Mouse (Mus musculus) hindbrain, embryonic 11.5 days (tissue): ENCODE results near the gene Zfp46. TPM values are rescaled to one million over a fixed set of nuclear protein-coding genes. Genes with fewer than 3 reads are reported as not detected.

ENCODE experiments used
- ATAC-seq: fragments of 200-750 bp; cut with Nextera tagmentation; 2 replicates; pipeline ENCODE4 v1.8.0; 2017; ENCODE audit warnings: mild to moderate bottlenecking, moderate TSS enrichment, moderate library complexity; ENCODE audit not compliant: low FRiP score
- DNase-seq: peaks from one replicate; pipeline ENCODE4 v3.0.0-alpha.2; 2015; ENCODE audit warnings: low spot score
- H3K27ac ChIP-seq: fragments of 300-500 bp; sonication (generic); 2 replicates; pipeline ENCODE4 v1.5.1; 2014; ENCODE audit warnings: mild to moderate bottlenecking, low read depth, low read length
- H3K27me3 ChIP-seq: fragments of 300-500 bp; sonication (generic); 2 replicates; pipeline ENCODE4 v1.6.1; 2014; ENCODE audit warnings: mild to moderate bottlenecking, low read length, moderate library complexity, mixed read lengths; ENCODE audit not compliant: control insufficient read depth, insufficient read depth
- H3K36me3 ChIP-seq: fragments of 300-500 bp; sonication (generic); 2 replicates; pipeline ENCODE4 v1.6.1; 2014; ENCODE audit warnings: mild to moderate bottlenecking, low read length, moderate library complexity, mixed read lengths; ENCODE audit not compliant: control insufficient read depth, insufficient read depth
- H3K4me1 ChIP-seq: fragments of 300-500 bp; sonication (generic); replicated peaks from 2 replicates; pipeline ENCODE4 v1.6.1; 2014; ENCODE audit warnings: low read length, mixed read lengths; ENCODE audit not compliant: control insufficient read depth, insufficient read depth
- H3K4me2 ChIP-seq: fragments of 300-500 bp; sonication (generic); replicated peaks from 2 replicates; pipeline ENCODE4 v1.6.1; 2014; ENCODE audit warnings: mild to moderate bottlenecking, low read depth, low read length
- H3K4me3 ChIP-seq: fragments of 300-500 bp; sonication (generic); 2 replicates; pipeline ENCODE4 v1.5.1; 2014; ENCODE audit warnings: low read depth, low read length
- H3K9ac ChIP-seq: fragments of 300-500 bp; sonication (generic); 2 replicates; pipeline ENCODE4 v1.6.1; 2014; ENCODE audit warnings: low read depth, low read length
- H3K9me3 ChIP-seq: fragments of 300-500 bp; sonication (generic); 2 replicates; pipeline ENCODE4 v1.6.1; 2016; ENCODE audit warnings: low read length; ENCODE audit not compliant: control insufficient read depth
- WGBS: fragments of 180-500 bp; shearing (Covaris S2); extraction: QIAGEN DNeasy Blood & Tissue Kit; methylation state at CpG from one replicate; pipeline ENCODE4 v1.1.7; 2014; 5-methylcytosine and 5-hydroxymethylcytosine counted together
- polyA plus RNA-seq: library from polyadenylated mRNA; unstranded; fragments of >200 nt; fragmentation: Nextera tagmentation; extraction: Ambion mirVana; gene quantifications from 2 replicates; pipeline ENCODE4 v1.2.1, GENCODE M21; 2014

Zfp46 gene
- polyA plus RNA-seq, 1 experiment from 2014 or later: 26.2 TPM

GRCm38 (mm10) chr4:136245681-136246080 is 38.8 kb upstream of the Zfp46 start:
- Histone ChIP-seq H3K36me3 (no peaks in the 10 kb centered on the region), H3K4me2 (no peak overlapping the region), H3K27me3 (peaks cover 60% of the 10 kb centered on the region), H3K4me3 (no peak overlapping the region), H3K27ac (no peak overlapping the region), H3K9ac (no peak overlapping the region), H3K9me3 (no peaks in the 10 kb centered on the region), H3K4me1 (peaks cover 13% of the 10 kb centered on the region)
- DNase-seq: no peak
- WGBS: 41% methylated on average over 5 of the region's 5 CpGs
- no peak for ATAC-seq

DNA sequence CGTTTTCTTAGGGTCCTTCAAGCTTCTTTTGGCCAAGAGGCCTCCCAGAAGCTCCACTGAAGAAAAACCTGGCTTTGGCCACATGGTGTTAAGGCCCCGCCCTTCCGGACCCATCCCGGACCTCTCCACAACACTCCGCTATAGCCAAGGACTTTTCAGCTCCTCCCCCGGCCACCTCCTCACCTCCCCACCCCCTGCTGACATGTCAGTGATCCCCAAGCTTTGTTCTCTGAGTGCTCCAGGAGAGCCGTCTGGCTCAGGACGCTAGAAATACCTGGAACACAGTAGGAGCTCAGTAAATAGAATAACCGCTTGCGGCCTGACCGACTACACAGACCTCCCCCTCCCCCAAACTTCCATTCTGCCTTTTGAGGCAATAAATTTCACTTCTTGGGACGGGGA is 37.9 kb upstream of the Zfp46 start:
- H3K27me3 ChIP-seq: peaks cover 64% of the 10 kb centered on the region
- H3K9me3 ChIP-seq: no peaks in the 10 kb centered on the region
- no peak overlapping the region for H3K27ac ChIP-seq
- H3K4me2 ChIP-seq: no peak overlapping the region
- peak; percentile 50 for DNase-seq
- no peak overlapping the region for H3K4me3 ChIP-seq
- WGBS: 2% methylated on average over 12 of the region's 12 CpGs
- ATAC-seq: no peak
- H3K36me3 ChIP-seq: no peaks in the 10 kb centered on the region
- peaks cover 10% of the 10 kb centered on the region for H3K4me1 ChIP-seq
- H3K9ac ChIP-seq: no peak overlapping the region

GRCm38 (mm10) chr4:136247386-136247728 is 37.1 kb upstream of the Zfp46 start:
- Histone ChIP-seq H3K27ac (no peak overlapping the region), H3K4me3 (peak overlapping the region; percentile 38), H3K4me1 (peaks cover 10% of the 10 kb centered on the region), H3K36me3 (no peaks in the 10 kb centered on the region), H3K9me3 (no peaks in the 10 kb centered on the region), H3K4me2 (peak overlapping the region; percentile 71), H3K27me3 (peaks cover 66% of the 10 kb centered on the region), H3K9ac (no peak overlapping the region)
- no peak for ATAC-seq
- DNase-seq: peak; percentile 62
- 2% methylated on average over 14 of the region's 14 CpGs for WGBS

DNA sequence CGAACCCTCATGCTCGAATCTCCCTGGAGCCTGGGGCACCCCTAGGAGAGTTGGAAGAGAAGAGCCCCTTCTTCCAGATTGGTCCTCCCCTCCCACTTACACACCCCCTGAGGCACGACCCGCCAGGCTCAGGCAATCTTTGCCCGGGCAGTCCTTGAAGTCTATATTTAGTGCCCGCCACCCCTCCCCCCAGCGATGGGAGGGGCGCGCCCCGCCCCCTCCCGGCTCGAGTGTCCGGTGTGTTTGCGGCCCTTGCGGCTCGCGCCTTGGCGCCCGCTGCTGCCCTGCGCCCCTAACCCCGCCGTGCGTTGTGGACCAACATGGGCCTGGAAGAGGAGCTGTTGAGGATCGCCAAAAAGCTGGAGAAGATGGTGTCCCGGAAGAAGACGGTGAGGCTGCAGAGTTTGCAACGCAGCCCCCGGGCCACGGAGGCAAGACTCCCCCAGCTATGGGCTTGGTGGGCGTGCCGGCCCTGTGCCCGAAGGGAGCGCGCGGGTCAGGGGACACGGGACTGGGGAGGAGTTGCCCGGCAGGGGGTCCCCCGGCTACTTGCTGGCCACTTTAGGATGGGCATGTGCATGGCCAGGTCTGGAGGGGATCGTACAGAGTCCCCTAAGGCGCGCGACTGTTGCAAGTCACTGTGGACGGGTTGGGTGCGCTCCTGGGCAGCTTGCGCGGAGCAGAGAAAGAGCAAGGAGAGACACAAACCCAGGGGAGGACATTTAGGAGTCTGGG is 36.6 kb upstream of the Zfp46 start, which contains the start of gene Tcea3:
TSS of gene Tcea3 (plus strand) at position 1 of the 735 bp plus-strand sequence.
- H3K4me2 ChIP-seq: peak within 1 kb of the TSS; percentile 71
- ATAC-seq (no peak), DNase-seq (peak; percentile 59)
- no peaks in the 10 kb centered on the region for H3K36me3 ChIP-seq
- H3K9me3 ChIP-seq: no peaks in the 10 kb centered on the region
- H3K27ac ChIP-seq: no peak within 1 kb of the TSS
- WGBS: under 1% methylated on average over 46 of the region's 46 CpGs
- H3K9ac ChIP-seq: peak within 1 kb of the TSS; percentile 43
- peaks cover 10% of the 10 kb centered on the region for H3K4me1 ChIP-seq
- H3K4me3 ChIP-seq: peak within 1 kb of the TSS; percentile 38
- peaks cover 66% of the 10 kb centered on the region for H3K27me3 ChIP-seq

- DNase-seq (peak; percentile 44), ATAC-seq (no peak)
- peak overlapping the region; percentile 71 for H3K4me2 ChIP-seq
- H3K9me3 ChIP-seq: no peaks in the 10 kb centered on the region
- H3K4me3 ChIP-seq: peak overlapping the region; percentile 38
- peaks cover 10% of the 10 kb centered on the region for H3K4me1 ChIP-seq
- no peak overlapping the region for H3K27ac ChIP-seq
- H3K9ac ChIP-seq: peak overlapping the region; percentile 43; the same call in 1 of the 2 replicates
- 1% methylated on average over 36 of the region's 37 CpGs for WGBS
- peaks cover 66% of the 10 kb centered on the region for H3K27me3 ChIP-seq
- H3K36me3 ChIP-seq: no peaks in the 10 kb centered on the region
Observed at GRCm38 (mm10) chr4:136248464-136249331, 35.8 kb upstream of the Zfp46 start.

GRCm38 (mm10) chr4:136249332-136249647 is 35.2 kb upstream of the Zfp46 start:
- DNase-seq (peak; percentile 43), ATAC-seq (no peak)
- no peak overlapping the region for H3K4me2 ChIP-seq
- no peak overlapping the region for H3K27ac ChIP-seq
- peaks cover 10% of the 10 kb centered on the region for H3K4me1 ChIP-seq
- no peak overlapping the region for H3K9ac ChIP-seq
- H3K27me3 ChIP-seq: peaks cover 65% of the 10 kb centered on the region
- WGBS: 3% methylated on average over 11 of the region's 11 CpGs
- no peak overlapping the region; the same call in 1 of the 2 replicates for H3K4me3 ChIP-seq
- H3K9me3 ChIP-seq: no peaks in the 10 kb centered on the region
- no peaks in the 10 kb centered on the region for H3K36me3 ChIP-seq

- 49% methylated on average over 9 of the region's 9 CpGs for WGBS
- ATAC-seq: no peak
Observed at GRCm38 (mm10) chr4:136249780-136250179, 34.7 kb upstream of the Zfp46 start.

GRCm38 (mm10) chr4:136255919-136256318 is 28.6 kb upstream of the Zfp46 start:
- ATAC-seq: no peak
- H3K27me3 ChIP-seq: peaks cover 5% of the 10 kb centered on the region; the same call in 1 of the 2 replicates

More at GRCm38 (mm10) chr4:136249780-136250179, 34.7 kb upstream of the Zfp46 start:
- H3K9me3 ChIP-seq: no peaks in the 10 kb centered on the region
- H3K27me3 ChIP-seq: peaks cover 60% of the 10 kb centered on the region
- H3K36me3 ChIP-seq: no peaks in the 10 kb centered on the region
- no peak overlapping the region for H3K9ac ChIP-seq
- no peak overlapping the region for H3K4me2 ChIP-seq
- no peak overlapping the region for H3K27ac ChIP-seq
- H3K4me3 ChIP-seq: no peak overlapping the region
- DNase-seq: peak; percentile 29
- peaks cover 10% of the 10 kb centered on the region for H3K4me1 ChIP-seq

More at GRCm38 (mm10) chr4:136255919-136256318, 28.6 kb upstream of the Zfp46 start:
- WGBS: 49% methylated on average over 6 of the region's 6 CpGs
- H3K27ac ChIP-seq: no peak overlapping the region
- H3K9ac ChIP-seq: no peak overlapping the region
- H3K36me3 ChIP-seq: no peaks in the 10 kb centered on the region
- no peak overlapping the region for H3K4me3 ChIP-seq
- no peak overlapping the region for H3K4me2 ChIP-seq
- DNase-seq: no peak
- no peaks in the 10 kb centered on the region for H3K9me3 ChIP-seq
- H3K4me1 ChIP-seq: no peaks in the 10 kb centered on the region; the same call in 1 of the 2 replicates
